Mouse (Mus musculus) heart, adult 10 weeks (tissue): Measurements from ENCODE around the gene Olfr586. TPM values are rescaled to one million over a fixed set of nuclear protein-coding genes. Genes with fewer than 3 reads are reported as not detected.

Source experiments
- polyA plus RNA-seq: library from polyadenylated mRNA; stranded (reverse); fragments of 350-450 nt; fragmentation: Illumina TruSeq; extraction: RNeasy Lipid Tissue Mini Kit (QIAGEN cat#74804); gene quantifications from one replicate; pipeline ENCODE4 v1.2.3, GENCODE M21; 2014; ENCODE audit warnings: low read depth, low replicate concordance

Olfr586 gene
- polyA plus RNA-seq: not detected

GRCm38 (mm10) chr7:103125538-103125937, at the start of gene Olfr586:
TSS of gene Olfr586 (minus strand) at chr7:103125638.

GRCm38 (mm10) chr7:103156256-103156655, 30.8 kb upstream of the Olfr586 start, which contains the start of gene Olfr589:
TSS of gene Olfr589 (minus strand) at chr7:103156356.

GRCm38 (mm10) chr7:103140579-103140978, 15.1 kb upstream of the Olfr586 start, which contains the start of gene Olfr588-ps1:
TSS of gene Olfr588-ps1 (plus strand) at chr7:103140879.

GRCm38 (mm10) chr7:103097420-103097819, 28.0 kb downstream of the Olfr586 start, which contains the start of gene Olfr585:
TSS of gene Olfr585 (plus strand) at chr7:103097720.

GRCm38 (mm10) chr7:103081585-103081984, 43.9 kb downstream of the Olfr586 start, which contains the start of gene Olfr584:
TSS of gene Olfr584 (plus strand) at chr7:103081885.

Other genes starting within 250 kb of the Olfr586 start
- not detected for gene Olfr568, start 248.5 kb downstream of the Olfr586 start, polyA plus RNA-seq
- not detected for gene Olfr569, start 234.8 kb downstream of the Olfr586 start, polyA plus RNA-seq
- not detected for gene Olfr570, start 231.1 kb downstream of the Olfr586 start, polyA plus RNA-seq
- gene Olfr571, start 208.1 kb downstream of the Olfr586 start, polyA plus RNA-seq: not detected
- gene Olfr572, start 201.2 kb downstream of the Olfr586 start, polyA plus RNA-seq: not detected
- not detected for gene Olfr573-ps1, start 183.1 kb downstream of the Olfr586 start, polyA plus RNA-seq
- not detected for gene Olfr574, start 177.2 kb downstream of the Olfr586 start, polyA plus RNA-seq
- not detected for gene Olfr575, start 166.9 kb downstream of the Olfr586 start, polyA plus RNA-seq
- not detected for gene Olfr576, start 163.0 kb downstream of the Olfr586 start, polyA plus RNA-seq
- not detected for gene Olfr577, start 149.7 kb downstream of the Olfr586 start, polyA plus RNA-seq
- not detected for gene Olfr578, start 136.3 kb downstream of the Olfr586 start, polyA plus RNA-seq
- not detected for gene Olfr582, start 87.6 kb downstream of the Olfr586 start, polyA plus RNA-seq
- not detected for gene Olfr583, start 74.3 kb downstream of the Olfr586 start, polyA plus RNA-seq
- not detected for gene Olfr584, start 43.8 kb downstream of the Olfr586 start, polyA plus RNA-seq
- not detected for gene Olfr585, start 27.9 kb downstream of the Olfr586 start, polyA plus RNA-seq
- not detected for gene Olfr588-ps1, start 15.2 kb upstream of the Olfr586 start, polyA plus RNA-seq
- gene Olfr589, start 30.7 kb upstream of the Olfr586 start, polyA plus RNA-seq: not detected
- not detected for gene Olfr591, start 52.7 kb upstream of the Olfr586 start, polyA plus RNA-seq
- gene Olfr592, start 59.2 kb upstream of the Olfr586 start, polyA plus RNA-seq: not detected
- not detected for gene Olfr593, start 86.2 kb upstream of the Olfr586 start, polyA plus RNA-seq
- gene Olfr594, start 91.4 kb upstream of the Olfr586 start, polyA plus RNA-seq: not detected
- gene Usp17ld, start 126.9 kb upstream of the Olfr586 start, polyA plus RNA-seq: not detected
- not detected for gene Olfr596, start 180.0 kb upstream of the Olfr586 start, polyA plus RNA-seq
- not detected for gene Olfr597, start 190.7 kb upstream of the Olfr586 start, polyA plus RNA-seq
- gene Olfr598, start 197.9 kb upstream of the Olfr586 start, polyA plus RNA-seq: not detected
- gene Olfr599, start 210.3 kb upstream of the Olfr586 start, polyA plus RNA-seq: not detected
- gene Olfr600, start 224.0 kb upstream of the Olfr586 start, polyA plus RNA-seq: not detected
- not detected for gene Olfr601, start 237.0 kb upstream of the Olfr586 start, polyA plus RNA-seq